Mouse (Mus musculus): Measurements from ENCODE around the gene Vps11. TPM values are rescaled to one million over a fixed set of nuclear protein-coding genes. Genes with fewer than 3 reads are reported as not detected.

Vps11 gene
- polyA plus RNA-seq, 2 experiments: 9.7 to 11.5 TPM

GRCm38 (mm10) chr9:44342605-44343004, 18.9 kb downstream of the Vps11 start:
- H3K4me3 ChIP-seq (ENCODE audit: insufficient read depth in 1 of 2, low read depth in 2 of 2, low read length in 2 of 2): peak overlapping the region; percentile 95 to 98
- peaks cover 48% of the 10 kb centered on the region for H3K36me3 ChIP-seq (replicated peaks; ENCODE audit: control insufficient read depth, insufficient read depth, low read depth)
- H3K27me3 ChIP-seq (ENCODE audit: control insufficient read depth, insufficient read depth, low read length): no peaks in the 10 kb centered on the region
- peak overlapping the region; percentile 98 for H3K4me2 ChIP-seq (ENCODE audit: low read depth)
- ATAC-seq (ENCODE audit: insufficient read depth): peak; percentile 4; the same call in 1 of the 2 replicates
- WGBS (ENCODE audit: insufficient replicate concordance): 28% methylated on average over 1 of the region's 1 CpGs
- TF ChIP-seq EP300 (IDR thresholded peaks at IDR 0.05; ENCODE audit: low read depth) (no peak), CTCF (IDR thresholded peaks at IDR 0.05; ENCODE audit: low read depth) (no peak)
- H3K4me1 ChIP-seq (replicated peaks; ENCODE audit: control insufficient read depth in 2 of 2, insufficient read depth in 2 of 2, low read length in 1 of 2): peaks cover 12 to 16% of the 10 kb centered on the region in 2 experiments
- peak overlapping the region; percentile 100 for H3K27ac ChIP-seq
- H3K9me3 ChIP-seq (ENCODE audit: control insufficient read depth, low read length): no peaks in the 10 kb centered on the region
- peak overlapping the region; percentile 96 for H3K9ac ChIP-seq (replicated peaks)
- no peak for DNase-seq (ENCODE audit: low read depth in 3 of 3, low spot score in 3 of 3)

- 9% methylated on average over 3 of the region's 3 CpGs for WGBS (ENCODE audit: insufficient replicate concordance)
- H3K9me3 ChIP-seq (ENCODE audit: control insufficient read depth, low read length): no peaks in the 10 kb centered on the region
- H3K36me3 ChIP-seq (replicated peaks; ENCODE audit: control insufficient read depth, insufficient read depth, low read depth): peaks cover 48% of the 10 kb centered on the region
- H3K9ac ChIP-seq (replicated peaks): peak overlapping the region; percentile 96
- ATAC-seq (ENCODE audit: insufficient read depth): peak; percentile 78
- H3K27me3 ChIP-seq (ENCODE audit: control insufficient read depth, insufficient read depth, low read length): no peaks in the 10 kb centered on the region
- H3K4me3 ChIP-seq (ENCODE audit: insufficient read depth in 1 of 2, low read depth in 2 of 2, low read length in 2 of 2): peak overlapping the region; percentile 95 to 98
- peak overlapping the region; percentile 98 for H3K4me2 ChIP-seq (ENCODE audit: low read depth)
- peak; percentile 89 to 90 (median 90) for DNase-seq (ENCODE audit: low read depth in 3 of 3, low spot score in 3 of 3)
- H3K27ac ChIP-seq: peak overlapping the region; percentile 100
- peaks cover 12 to 16% of the 10 kb centered on the region in 2 experiments for H3K4me1 ChIP-seq (replicated peaks; ENCODE audit: control insufficient read depth in 2 of 2, insufficient read depth in 2 of 2, low read length in 1 of 2)
- TF ChIP-seq EP300 (IDR thresholded peaks at IDR 0.05; ENCODE audit: low read depth) (peak; percentile 95), CTCF (IDR thresholded peaks at IDR 0.05; ENCODE audit: low read depth) (no peak)
Measured at GRCm38 (mm10) chr9:44342173-44342572, 19.3 kb downstream of the Vps11 start.

GRCm38 (mm10) chr9:44341487-44341886, 20.0 kb downstream of the Vps11 start:
- peak overlapping the region; percentile 95 to 98 for H3K4me3 ChIP-seq (ENCODE audit: insufficient read depth in 1 of 2, low read depth in 2 of 2, low read length in 2 of 2)
- H3K27ac ChIP-seq: peak overlapping the region; percentile 100
- no peaks in the 10 kb centered on the region for H3K9me3 ChIP-seq (ENCODE audit: control insufficient read depth, low read length)
- ATAC-seq (ENCODE audit: insufficient read depth): no peak
- peaks cover 55% of the 10 kb centered on the region for H3K36me3 ChIP-seq (replicated peaks; ENCODE audit: control insufficient read depth, insufficient read depth, low read depth)
- H3K4me1 ChIP-seq (replicated peaks; ENCODE audit: control insufficient read depth in 2 of 2, insufficient read depth in 2 of 2, low read length in 1 of 2): peaks cover 12 to 18% of the 10 kb centered on the region in 2 experiments
- no peaks in the 10 kb centered on the region for H3K27me3 ChIP-seq (ENCODE audit: control insufficient read depth, insufficient read depth, low read length)
- peak overlapping the region; percentile 96 for H3K9ac ChIP-seq (replicated peaks)
- no peak for TF ChIP-seq CTCF (IDR thresholded peaks at IDR 0.05; ENCODE audit: low read depth)
- no peak for TF ChIP-seq EP300 (IDR thresholded peaks at IDR 0.05; ENCODE audit: low read depth)
- 33% methylated on average over 5 of the region's 5 CpGs for WGBS (ENCODE audit: insufficient replicate concordance)
- no peak for DNase-seq (ENCODE audit: low read depth in 3 of 3, low spot score in 3 of 3)
- H3K4me2 ChIP-seq (ENCODE audit: low read depth): peak overlapping the region; percentile 98

- Histone ChIP-seq H3K9me3 (ENCODE audit: control insufficient read depth, low read length) (no peaks in the 10 kb centered on the region), H3K4me2 (ENCODE audit: low read depth) (peak overlapping the region; percentile 98), H3K4me1 (replicated peaks; ENCODE audit: control insufficient read depth in 2 of 2, insufficient read depth in 2 of 2, low read length in 1 of 2) (peaks cover 11 to 18% of the 10 kb centered on the region in 2 experiments), H3K9ac (replicated peaks) (peak overlapping the region; percentile 99), H3K4me3 (ENCODE audit: insufficient read depth in 1 of 2, low read depth in 2 of 2, low read length in 2 of 2) (peak overlapping the region; percentile 95 to 97), H3K36me3 (replicated peaks; ENCODE audit: control insufficient read depth, insufficient read depth, low read depth) (peaks cover 72% of the 10 kb centered on the region), H3K27ac (peak overlapping the region; percentile 97), H3K27me3 (ENCODE audit: control insufficient read depth, insufficient read depth, low read length) (no peaks in the 10 kb centered on the region)
- 65% methylated on average over 5 of the region's 5 CpGs for WGBS (ENCODE audit: insufficient replicate concordance)
- DNase-seq (ENCODE audit: low read depth in 3 of 3, low spot score in 3 of 3) (peak in 1 of 3 experiments; percentile 47), ATAC-seq (ENCODE audit: insufficient read depth) (no peak)
- TF ChIP-seq CTCF (IDR thresholded peaks at IDR 0.05; ENCODE audit: low read depth): peak; percentile 51; the same call in 1 of the 2 replicates
- no peak for TF ChIP-seq EP300 (IDR thresholded peaks at IDR 0.05; ENCODE audit: low read depth)
Measured at GRCm38 (mm10) chr9:44338574-44338973, 22.9 kb downstream of the Vps11 start.

- H3K9ac ChIP-seq (replicated peaks): peak overlapping the region; percentile 99
- no peak for TF ChIP-seq CTCF (IDR thresholded peaks at IDR 0.05; ENCODE audit: low read depth)
- no peak; the same call in 1 of the 2 replicates for TF ChIP-seq EP300 (IDR thresholded peaks at IDR 0.05; ENCODE audit: low read depth)
- peak overlapping the region; percentile 95 to 97 for H3K4me3 ChIP-seq (ENCODE audit: insufficient read depth in 1 of 2, low read depth in 2 of 2, low read length in 2 of 2)
- whole genome bisulfite sequencing (ENCODE audit: insufficient replicate concordance): 77% methylated on average over 9 of the region's 9 CpGs
- no peaks in the 10 kb centered on the region for H3K9me3 ChIP-seq (ENCODE audit: control insufficient read depth, low read length)
- no peaks in the 10 kb centered on the region for H3K27me3 ChIP-seq (ENCODE audit: control insufficient read depth, insufficient read depth, low read length)
- H3K4me1 ChIP-seq (replicated peaks; ENCODE audit: control insufficient read depth in 2 of 2, insufficient read depth in 2 of 2, low read length in 1 of 2): peaks cover 16 to 19% of the 10 kb centered on the region in 2 experiments
- H3K36me3 ChIP-seq (replicated peaks; ENCODE audit: control insufficient read depth, insufficient read depth, low read depth): peaks cover 81% of the 10 kb centered on the region
- H3K27ac ChIP-seq: peak overlapping the region; percentile 97
- DNase-seq (ENCODE audit: low read depth in 3 of 3, low spot score in 3 of 3): peak in 1 of 3 experiments; percentile 41
- peak overlapping the region; percentile 98 for H3K4me2 ChIP-seq (ENCODE audit: low read depth)
- ATAC-seq (ENCODE audit: insufficient read depth): no peak
Measured at GRCm38 (mm10) chr9:44337436-44338169, 23.9 kb downstream of the Vps11 start.
